Mouse (Mus musculus) liver, postnatal 0 days (tissue): ENCODE results near the gene Tnrc18.

Experiments
- CTCF ChIP-seq: sonication (generic); IDR thresholded peaks from 2 replicates; pipeline ENCODE4 v1.5.1; 2016; ENCODE audit warnings: antibody characterized with exemption, low read depth
- EP300 ChIP-seq: IDR thresholded peaks from 2 replicates; pipeline ENCODE4 v1.6.1; 2016; ENCODE audit warnings: antibody characterized with exemption, low read depth, mild to moderate bottlenecking

DNA sequence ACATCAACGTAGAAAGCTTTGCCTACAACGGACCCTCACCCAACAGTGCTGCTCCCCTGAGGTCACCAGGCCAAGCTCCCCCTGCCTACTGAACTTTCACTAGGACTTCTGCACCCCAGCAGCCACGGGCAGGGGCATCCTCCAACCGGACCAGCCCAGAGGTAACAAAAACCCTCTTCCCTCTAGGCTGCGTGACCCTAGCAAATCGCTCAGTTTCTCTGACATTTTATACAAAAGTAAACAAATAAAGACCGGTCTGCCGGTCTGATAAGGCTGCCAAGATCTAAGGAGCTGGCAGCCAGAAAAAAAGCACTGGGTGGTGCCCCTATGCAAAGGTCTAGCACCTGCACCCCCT is 4.9 kb downstream of the Tnrc18 start:
- TF ChIP-seq EP300 (no peak), CTCF (no peak)
